Mouse (Mus musculus): ENCODE measurements at regions not wholly inside any gene's neighbourhood (a gene's known extent, or its start where the extent isn't known, plus 50 kb on each side); places are given as distances from the start of the nearest gene placed in this dataset.

GRCm38 (mm10) chr14:48804098-48804497 lies 130.5 kb upstream of the Otx2 start:
- no peak for TF ChIP-seq GATA1 (IDR thresholded peaks at IDR 0.05; ENCODE audit: low read length)

- no peak for TF ChIP-seq GATA1 (IDR thresholded peaks at IDR 0.05; ENCODE audit: low read length)
Measured at GRCm38 (mm10) chr14:48801283-48801682, 127.7 kb upstream of the Otx2 start.

GRCm38 (mm10) chr14:48800857-48801256 lies 127.2 kb upstream of the Otx2 start:
- no peak for TF ChIP-seq GATA1 (IDR thresholded peaks at IDR 0.05; ENCODE audit: low read length)

GRCm38 (mm10) chr14:48800100-48800449 lies 126.5 kb upstream of the Otx2 start:
- TF ChIP-seq GATA1 (IDR thresholded peaks at IDR 0.05; ENCODE audit: low read length) = no peak

- TF ChIP-seq GATA1 (IDR thresholded peaks at IDR 0.05; ENCODE audit: low read length) = no peak
Measured at GRCm38 (mm10) chr14:48799442-48800099, 126.0 kb upstream of the Otx2 start.

GRCm38 (mm10) chr14:48791507-48791906 lies 117.9 kb upstream of the Otx2 start:
- no peak for TF ChIP-seq GATA1 (IDR thresholded peaks at IDR 0.05; ENCODE audit: low read length)

- no peak for TF ChIP-seq GATA1 (IDR thresholded peaks at IDR 0.05; ENCODE audit: low read length)
Measured at GRCm38 (mm10) chr14:48779327-48779726, 105.7 kb upstream of the Otx2 start.

GRCm38 (mm10) chr14:48770832-48771231 lies 97.2 kb upstream of the Otx2 start:
- TF ChIP-seq GATA1 (IDR thresholded peaks at IDR 0.05; ENCODE audit: low read length) = no peak

GRCm38 (mm10) chr14:48762691-48763090 lies 89.1 kb upstream of the Otx2 start:
- TF ChIP-seq GATA1 (IDR thresholded peaks at IDR 0.05; ENCODE audit: low read length) = no peak

GRCm38 (mm10) chr14:48761002-48761648 lies 87.5 kb upstream of the Otx2 start:
- no peak for TF ChIP-seq GATA1 (IDR thresholded peaks at IDR 0.05; ENCODE audit: low read length)

GRCm38 (mm10) chr14:48754080-48754720 lies 80.6 kb upstream of the Otx2 start:
- no peak for TF ChIP-seq GATA1 (IDR thresholded peaks at IDR 0.05; ENCODE audit: low read length)

GRCm38 (mm10) chr14:48753517-48754079 lies 80.0 kb upstream of the Otx2 start:
- no peak for TF ChIP-seq GATA1 (IDR thresholded peaks at IDR 0.05; ENCODE audit: low read length)

- TF ChIP-seq GATA1 (IDR thresholded peaks at IDR 0.05; ENCODE audit: low read length) = no peak
Measured at GRCm38 (mm10) chr14:48753084-48753483, 79.5 kb upstream of the Otx2 start.

- TF ChIP-seq GATA1 (IDR thresholded peaks at IDR 0.05; ENCODE audit: low read length) = no peak
Measured at GRCm38 (mm10) chr14:48752579-48752905, 78.9 kb upstream of the Otx2 start.

GRCm38 (mm10) chr14:48751751-48752578 lies 78.3 kb upstream of the Otx2 start:
- no peak for TF ChIP-seq GATA1 (IDR thresholded peaks at IDR 0.05; ENCODE audit: low read length)

- no peak for TF ChIP-seq GATA1 (IDR thresholded peaks at IDR 0.05; ENCODE audit: low read length)
Measured at GRCm38 (mm10) chr14:48750994-48751393, 77.4 kb upstream of the Otx2 start.
